Mouse (Mus musculus) hindbrain, postnatal 0 days (tissue): ENCODE data around the gene Chd1l. TPM values are rescaled to one million over a fixed set of nuclear protein-coding genes. Genes with fewer than 3 reads are reported as not detected.

Experiments
- ATAC-seq: fragments of 200-750 bp; cut with Nextera tagmentation; 2 replicates; pipeline ENCODE4 v1.8.0; 2017; ENCODE audit warnings: mild to moderate bottlenecking, moderate TSS enrichment, moderate library complexity
- DNase-seq: peaks from one replicate; pipeline ENCODE4 v3.0.0-alpha.2; 2015; ENCODE audit warnings: low spot score
- H3K27ac ChIP-seq: fragments of 300-500 bp; sonication (generic); 2 replicates; pipeline ENCODE4 v1.5.1; 2014; ENCODE audit warnings: mild to moderate bottlenecking
- H3K27me3 ChIP-seq: fragments of 300-500 bp; sonication (generic); 2 replicates; pipeline ENCODE4 v1.6.1; 2014; ENCODE audit warnings: low read length, mixed read lengths; ENCODE audit not compliant: insufficient read depth
- H3K36me3 ChIP-seq: fragments of 300-500 bp; sonication (generic); 2 replicates; pipeline ENCODE4 v1.6.1; 2014; ENCODE audit warnings: low read length, mixed read lengths; ENCODE audit not compliant: insufficient read depth
- H3K4me1 ChIP-seq: fragments of 300-500 bp; sonication (generic); 2 replicates; pipeline ENCODE4 v1.6.1; 2014; ENCODE audit warnings: antibody characterized with exemption, low read length, mixed read lengths; ENCODE audit not compliant: insufficient read depth
- H3K4me2 ChIP-seq: fragments of 300-500 bp; sonication (generic); 2 replicates; pipeline ENCODE4 v1.6.1; 2014; ENCODE audit warnings: low read depth, mild to moderate bottlenecking, low read length, moderate library complexity, mixed read lengths
- H3K4me3 ChIP-seq: fragments of 300-500 bp; sonication (generic); 2 replicates; pipeline ENCODE4 v1.5.1; 2014; ENCODE audit warnings: low read length
- H3K9ac ChIP-seq: fragments of 300-500 bp; sonication (generic); replicated peaks from 2 replicates; pipeline ENCODE4 v1.6.1; 2014; ENCODE audit warnings: mild to moderate bottlenecking, low read length, moderate library complexity, mixed read lengths
- H3K9me3 ChIP-seq: fragments of 300-500 bp; sonication (generic); 2 replicates; pipeline ENCODE4 v1.6.1; 2016; ENCODE audit warnings: low read length, mixed read lengths
- CTCF ChIP-seq: IDR thresholded peaks from 2 replicates; pipeline ENCODE4 v1.5.1; 2016; ENCODE audit warnings: antibody characterized with exemption, control low read depth, low read depth
- WGBS: fragments of 180-500 bp; shearing (Covaris S2); extraction: QIAGEN DNeasy Blood & Tissue Kit; methylation state at CpG from one replicate; pipeline ENCODE4 v1.1.7; 2014; 5-methylcytosine and 5-hydroxymethylcytosine counted together
- polyA plus RNA-seq: library from polyadenylated mRNA; unstranded; fragments of >200 nt; fragmentation: Nextera tagmentation; extraction: Ambion mirVana; gene quantifications from 2 replicates; pipeline ENCODE4 v1.2.1, GENCODE M21; 2015
- total RNA-seq: library from RNA; depleted of rRNA; stranded (reverse); fragments of >200 nt; gene quantifications from 2 replicates; pipeline ENCODE4 v1.2.3, GENCODE M21; 2014

Gene Chd1l
- total and polyA plus RNA-seq, 2 experiments from 2014 or later: 7.7 to 8.7 TPM

DNA sequence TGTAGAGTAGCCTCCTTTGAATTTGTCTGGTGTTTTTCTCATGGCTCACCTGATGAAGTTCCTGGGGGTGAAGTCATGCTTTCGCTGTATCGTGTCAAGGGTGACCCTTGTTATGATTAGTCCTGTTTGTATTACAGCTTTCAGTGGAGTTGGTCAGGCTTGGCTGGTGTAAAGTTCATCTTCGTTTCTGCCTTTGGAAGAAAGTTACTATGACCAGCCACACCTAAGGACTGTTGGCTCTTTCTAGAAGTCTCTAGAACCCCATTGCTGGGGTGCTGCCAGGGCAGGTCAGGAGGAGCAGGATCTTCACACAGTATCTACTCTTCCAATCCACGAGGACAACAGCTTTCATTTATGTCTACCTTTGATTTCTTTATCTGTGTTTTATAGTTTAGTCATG, 23.5 kb upstream of the Chd1l start:
- no peak for DNase-seq
- no peaks in the 10 kb centered on the region for H3K9me3 ChIP-seq
- no peak overlapping the region for H3K4me2 ChIP-seq
- H3K4me3 ChIP-seq: no peak overlapping the region
- H3K27me3 ChIP-seq: no peaks in the 10 kb centered on the region
- no peak overlapping the region for H3K9ac ChIP-seq
- no peaks in the 10 kb centered on the region; the same call in 1 of the 2 replicates for H3K4me1 ChIP-seq
- no peak overlapping the region for H3K27ac ChIP-seq
- ATAC-seq: no peak
- no peak for TF ChIP-seq CTCF
- no peaks in the 10 kb centered on the region for H3K36me3 ChIP-seq
- WGBS: 86% methylated on average over 4 of the region's 4 CpGs

- H3K27me3 ChIP-seq: no peaks in the 10 kb centered on the region
- H3K4me3 ChIP-seq: no peak overlapping the region
- H3K4me1 ChIP-seq: no peaks in the 10 kb centered on the region; the same call in 1 of the 2 replicates
- no peaks in the 10 kb centered on the region for H3K36me3 ChIP-seq
- no peak overlapping the region for H3K9ac ChIP-seq
- WGBS: 88% methylated on average over 8 of the region's 8 CpGs
- DNase-seq (no peak), ATAC-seq (no peak)
- H3K9me3 ChIP-seq: no peaks in the 10 kb centered on the region
- TF ChIP-seq CTCF: no peak
- no peak overlapping the region for H3K27ac ChIP-seq
- H3K4me2 ChIP-seq: no peak overlapping the region
These were observed 21.4 kb upstream of the Chd1l start for GRCm38 (mm10) chr3:97631258-97631860.

DNA sequence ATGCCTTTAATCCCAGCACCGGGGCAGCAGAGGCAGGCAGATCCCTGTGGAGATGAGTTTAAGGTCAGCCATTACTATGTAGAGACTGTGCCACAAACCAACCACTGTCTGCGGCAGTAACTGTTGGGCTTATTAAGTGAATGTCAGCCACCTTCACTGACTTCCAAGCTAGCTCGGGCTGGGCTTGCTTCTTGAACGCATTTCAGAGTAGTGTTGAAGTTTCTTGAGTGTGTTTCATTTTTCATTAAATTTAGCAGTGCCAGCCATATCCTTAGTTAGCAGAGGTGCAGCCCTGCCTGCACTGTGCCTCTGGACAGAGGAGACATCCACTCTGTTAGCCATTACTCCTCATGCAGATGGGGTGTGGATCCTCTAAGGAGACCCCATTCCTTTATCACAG, 20.7 kb upstream of the Chd1l start:
- WGBS: 91% methylated on average over 4 of the region's 4 CpGs
- H3K27ac ChIP-seq: no peak overlapping the region

DNA sequence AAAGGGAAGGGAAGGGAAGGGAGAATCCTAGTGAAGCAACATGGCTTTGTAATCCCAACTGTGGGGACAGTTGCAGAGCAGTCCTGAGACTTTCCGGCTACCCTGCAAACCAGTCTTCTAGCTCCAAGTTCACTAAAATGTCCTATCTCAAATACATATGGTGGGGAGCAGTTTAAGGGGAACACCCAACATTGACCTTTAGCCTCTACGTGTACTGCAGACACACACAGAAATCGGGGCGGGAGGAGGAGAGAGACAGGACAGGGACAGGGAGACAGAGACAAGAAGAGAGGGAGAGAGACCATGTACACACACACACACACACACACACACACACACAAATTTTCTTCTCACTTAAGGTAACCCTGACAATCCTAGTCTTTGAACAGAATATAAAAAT, 19.9 kb upstream of the Chd1l start:
- H3K4me3 ChIP-seq: no peak overlapping the region
- no peak for TF ChIP-seq CTCF
- H3K4me1 ChIP-seq: no peaks in the 10 kb centered on the region; the same call in 1 of the 2 replicates
- no peaks in the 10 kb centered on the region for H3K9me3 ChIP-seq
- no peak for ATAC-seq
- no peak overlapping the region for H3K27ac ChIP-seq
- no peaks in the 10 kb centered on the region for H3K27me3 ChIP-seq
- no peak overlapping the region for H3K9ac ChIP-seq
- no peaks in the 10 kb centered on the region for H3K36me3 ChIP-seq
- H3K4me2 ChIP-seq: no peak overlapping the region
- 91% methylated on average over 4 of the region's 4 CpGs for WGBS
- no peak for DNase-seq

More for the DNA sequence above, 20.7 kb upstream of the Chd1l start:
- DNase-seq (no peak), ATAC-seq (no peak)
- Histone ChIP-seq H3K27me3 (no peaks in the 10 kb centered on the region), H3K4me3 (no peak overlapping the region), H3K4me1 (no peaks in the 10 kb centered on the region; the same call in 1 of the 2 replicates), H3K4me2 (no peak overlapping the region), H3K36me3 (no peaks in the 10 kb centered on the region), H3K9ac (no peak overlapping the region), H3K9me3 (no peaks in the 10 kb centered on the region)
- TF ChIP-seq CTCF: no peak

DNA sequence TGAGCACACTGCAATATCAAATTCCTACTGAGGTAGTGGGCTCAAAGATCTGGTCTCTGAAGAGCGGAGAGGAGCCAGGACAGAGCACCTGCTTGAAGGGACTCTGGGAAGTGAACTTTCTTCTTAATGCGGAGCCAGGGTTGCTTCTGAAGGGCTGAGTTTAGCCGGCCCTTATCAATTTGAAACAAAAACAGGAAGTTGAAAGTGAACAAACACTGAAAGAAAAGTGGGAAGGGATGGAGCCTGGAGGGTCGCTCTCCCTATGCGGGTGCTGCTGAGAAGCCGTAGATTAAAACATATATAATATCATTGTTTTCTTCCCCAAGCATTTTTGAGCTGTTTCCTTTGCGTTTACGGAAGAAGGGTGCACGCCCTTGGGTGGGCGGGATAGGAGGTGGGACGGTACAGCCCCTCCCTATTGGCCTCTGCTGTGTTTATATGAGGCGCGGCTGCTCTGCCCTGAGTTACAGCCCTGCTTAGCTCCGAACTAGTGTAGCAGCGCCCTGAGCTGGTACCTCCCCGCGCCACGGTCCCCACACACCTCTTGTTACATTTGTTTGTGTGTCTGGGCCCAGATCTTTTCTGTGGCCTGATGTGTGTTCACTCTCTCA, 18.5 kb upstream of the Chd1l start, which contains the start of gene Fmo5:
TSS of gene Fmo5 (plus strand) at position 414 of the 611 bp plus-strand sequence.
- peak within 1 kb of the TSS; percentile 26 for H3K4me3 ChIP-seq
- H3K27me3 ChIP-seq: no peaks in the 10 kb centered on the region
- H3K9ac ChIP-seq: 0 out of 2 replicates have a peak within 1 kb of the TSS, but pooled peaks have one; percentile 14
- no peaks in the 10 kb centered on the region for H3K9me3 ChIP-seq
- TF ChIP-seq CTCF: no peak
- WGBS: 12% methylated on average over 18 of the region's 18 CpGs
- no peak within 1 kb of the TSS for H3K27ac ChIP-seq
- no peak for DNase-seq
- peak within 1 kb of the TSS; percentile 47 for H3K4me2 ChIP-seq
- no peak for ATAC-seq
- no peaks in the 10 kb centered on the region for H3K36me3 ChIP-seq
- H3K4me1 ChIP-seq: no peaks in the 10 kb centered on the region; the same call in 1 of the 2 replicates

DNA sequence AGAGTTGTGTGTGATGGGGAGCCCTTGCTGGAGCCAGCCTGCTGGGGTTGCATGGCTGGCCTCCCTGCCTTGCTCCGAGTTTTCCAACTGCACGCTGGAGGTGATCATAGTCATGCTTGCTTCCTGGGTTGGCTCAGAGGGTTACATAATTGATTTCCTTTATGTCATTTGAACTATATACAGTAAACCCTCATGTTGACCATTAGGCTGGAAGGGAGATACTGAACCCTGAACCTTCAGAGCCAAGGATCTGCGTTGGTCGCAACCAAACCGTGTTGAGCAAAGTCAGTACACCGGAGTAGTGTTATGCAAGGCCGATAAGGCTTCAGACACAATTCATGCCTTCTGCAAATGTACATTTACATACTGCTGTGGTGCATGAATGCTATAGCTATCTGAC, 17.9 kb upstream of the Chd1l start:
- H3K4me2 ChIP-seq: no peak overlapping the region
- no peaks in the 10 kb centered on the region for H3K9me3 ChIP-seq
- H3K36me3 ChIP-seq: no peaks in the 10 kb centered on the region
- no peak for DNase-seq
- ATAC-seq: no peak
- H3K27me3 ChIP-seq: no peaks in the 10 kb centered on the region
- no peak overlapping the region for H3K27ac ChIP-seq
- WGBS: 81% methylated on average over 7 of the region's 7 CpGs
- TF ChIP-seq CTCF: no peak
- H3K4me3 ChIP-seq: no peak overlapping the region
- H3K4me1 ChIP-seq: no peaks in the 10 kb centered on the region; the same call in 1 of the 2 replicates
- no peak overlapping the region for H3K9ac ChIP-seq

DNA sequence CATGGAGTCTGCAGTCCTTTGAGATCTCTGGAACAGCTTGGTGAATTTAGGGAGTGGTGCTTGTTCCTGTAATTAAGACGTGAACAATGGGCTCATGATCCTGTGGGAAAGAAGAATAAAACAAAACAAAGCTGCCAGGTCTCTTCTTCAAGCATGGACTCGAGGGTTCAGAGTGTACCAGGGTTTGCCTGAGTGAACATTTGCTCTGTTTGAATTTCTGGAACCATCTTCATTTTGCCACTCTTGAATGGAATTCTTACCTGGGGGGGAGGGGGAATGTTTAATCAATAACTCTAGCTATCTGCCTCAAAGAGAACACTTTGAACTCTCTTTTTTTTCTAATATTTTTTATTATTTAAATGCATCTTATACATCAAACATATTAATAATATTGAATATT, 14.6 kb upstream of the Chd1l start:
- no peaks in the 10 kb centered on the region for H3K9me3 ChIP-seq
- no peaks in the 10 kb centered on the region for H3K36me3 ChIP-seq
- no peak for TF ChIP-seq CTCF
- H3K27me3 ChIP-seq: no peaks in the 10 kb centered on the region
- ATAC-seq (no peak), DNase-seq (no peak)
- 48% methylated on average over 2 of the region's 2 CpGs for WGBS
- no peak overlapping the region for H3K4me3 ChIP-seq
- H3K4me2 ChIP-seq: no peak overlapping the region
- no peak overlapping the region for H3K9ac ChIP-seq
- H3K4me1 ChIP-seq: no peaks in the 10 kb centered on the region; the same call in 1 of the 2 replicates
- no peak overlapping the region for H3K27ac ChIP-seq
